9 mouse cellular contexts compared by ENCODE assay signal in the genomic region with DNA sequence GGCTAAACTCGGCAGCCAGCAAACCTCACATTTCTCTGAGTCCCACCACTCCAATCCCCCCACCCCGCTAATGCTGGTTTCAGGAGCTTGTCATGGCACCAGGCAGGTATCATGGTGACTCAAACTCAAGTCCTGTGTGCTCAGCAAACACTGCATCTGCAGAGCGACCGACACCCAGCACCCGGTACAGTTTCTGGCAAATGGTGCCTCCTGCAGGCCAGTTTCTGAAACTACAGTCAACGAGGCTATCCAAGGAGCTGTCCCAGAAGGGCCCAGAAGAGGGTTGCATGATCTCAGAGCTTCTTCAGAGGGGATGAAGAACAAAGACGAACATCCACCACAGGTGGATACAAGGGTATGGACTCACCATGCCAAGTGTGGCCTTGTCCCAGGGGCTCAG. TPM values are rescaled to one million over a fixed set of nuclear protein-coding genes. Genes with fewer than 3 reads are reported as not detected.
DNase-seq lines count a peak whose midpoint lies in the region; ATAC-seq and TF ChIP-seq lines count a peak whose summit lies in the region.
"Had no signal": no experiment of that assay in that cellular context is flagged by ENCODE, and none has a peak within 500 bp of the region (broad histone marks: within the 10 kb centered on the region; RNA-seq: fewer than 3 reads in every experiment).

No protein-coding gene starts in this region.

- WGBS in midbrain, embryonic 14.5 days, result 46% methylated on average over 7 of the region's 7 CpGs
- WGBS in midbrain, embryonic 16.5 days, result 52% methylated on average over 7 of the region's 7 CpGs
- WGBS in midbrain, embryonic 13.5 days, result 45% methylated on average over 7 of the region's 7 CpGs

- no peak for ATAC-seq in midbrain, embryonic 14.5 days (ENCODE audit: low FRiP score, low TSS enrichment)
- ATAC-seq in midbrain, embryonic 16.5 days, result no peak
- ATAC-seq in midbrain, embryonic 13.5 days, result no peak

- intact Hi-C loops in gastrocnemius, postnatal 36 days (cut with DNase I), result no loop called here

- H3K27ac ChIP-seq in midbrain, embryonic 14.5 days (replicated peaks; ENCODE audit: low read depth, low read length), result no peak overlapping the region
- no peak overlapping the region for H3K27ac ChIP-seq in midbrain, embryonic 16.5 days (ENCODE audit: low read length)
- H3K27ac ChIP-seq in MEL (ENCODE audit: control insufficient read depth, low read depth, low read length), result no peak overlapping the region
- no peak overlapping the region for H3K27ac ChIP-seq in midbrain, embryonic 13.5 days
- H3K27ac ChIP-seq: midbrain, embryonic 12.5 days had no signal

- no peak overlapping the region for H3K4me2 ChIP-seq in midbrain, embryonic 14.5 days (ENCODE audit: low read length)
- H3K4me2 ChIP-seq in midbrain, embryonic 16.5 days (ENCODE audit: low read length), result no peak overlapping the region
- no peak overlapping the region for H3K4me2 ChIP-seq in midbrain, embryonic 13.5 days (replicated peaks)
- H3K4me2 ChIP-seq: midbrain, embryonic 12.5 days had no signal

- no peaks in the 10 kb centered on the region for H3K9me3 ChIP-seq in midbrain, embryonic 14.5 days (ENCODE audit: control insufficient read depth, low read length)
- H3K9me3 ChIP-seq in midbrain, embryonic 16.5 days (replicated peaks; ENCODE audit: control insufficient read depth, low read length, poor library complexity, severe bottlenecking), result no peaks in the 10 kb centered on the region
- H3K9me3 ChIP-seq in MEL (replicated peaks; ENCODE audit: insufficient read depth, low read length), result no peaks in the 10 kb centered on the region
- H3K9me3 ChIP-seq in midbrain, embryonic 13.5 days, result no peaks in the 10 kb centered on the region
- H3K9me3 ChIP-seq: midbrain, embryonic 12.5 days had no signal

- TF ChIP-seq EP300 in MEL (IDR thresholded peaks at IDR 0.05; ENCODE audit: low read depth in 1 of 2, low read length in 2 of 2), result no peak

- peak; percentile 53 to 64 (median 63) for TF ChIP-seq CTCF in MEL (IDR thresholded peaks at IDR 0.05 in 2 of 3, conservative IDR thresholded peaks at IDR 0.05 in 1 of 3; ENCODE audit: control insufficient read depth in 1 of 3, insufficient read depth in 1 of 3, low read depth in 2 of 3, low read length in 3 of 3, poor library complexity in 1 of 3, severe bottlenecking in 1 of 3)

- H3K4me1 ChIP-seq in midbrain, embryonic 14.5 days (ENCODE audit: control insufficient read depth, insufficient read depth, low read length), result no peaks in the 10 kb centered on the region
- H3K4me1 ChIP-seq in midbrain, embryonic 16.5 days (ENCODE audit: control insufficient read depth, insufficient read depth, low read length), result no peaks in the 10 kb centered on the region
- H3K4me1 ChIP-seq in MEL (ENCODE audit: control insufficient read depth in 1 of 2, insufficient read depth in 2 of 2, low read length in 2 of 2), result no peaks in the 10 kb centered on the region
- H3K4me1 ChIP-seq in midbrain, embryonic 13.5 days (replicated peaks), result no peaks in the 10 kb centered on the region
- H3K4me1 ChIP-seq: midbrain, embryonic 12.5 days had no signal

- H3K9ac ChIP-seq in midbrain, embryonic 14.5 days (replicated peaks; ENCODE audit: low read length), result no peak overlapping the region
- H3K9ac ChIP-seq in midbrain, embryonic 16.5 days (ENCODE audit: low read depth, low read length), result no peak overlapping the region
- no peak overlapping the region for H3K9ac ChIP-seq in MEL (ENCODE audit: control insufficient read depth, low read depth, low read length, poor library complexity, severe bottlenecking)
- no peak overlapping the region for H3K9ac ChIP-seq in midbrain, embryonic 13.5 days (replicated peaks)
- H3K9ac ChIP-seq: midbrain, embryonic 12.5 days had no signal

- TF ChIP-seq RAD21 in MEL (IDR thresholded peaks at IDR 0.05; ENCODE audit: low read depth, low read length), result peak; percentile 38

- H3K36me3 ChIP-seq in midbrain, embryonic 14.5 days (ENCODE audit: control insufficient read depth, insufficient read depth, low read length), result 0 out of 2 replicates have a peak, but pooled peaks cover 5% of the 10 kb centered on the region
- H3K36me3 ChIP-seq in midbrain, embryonic 16.5 days (ENCODE audit: control insufficient read depth, insufficient read depth, low read length), result 0 out of 2 replicates have a peak, but pooled peaks cover 4% of the 10 kb centered on the region
- peaks cover 0 to 3% of the 10 kb centered on the region in 2 experiments; a peak in 1 of 4 replicates for H3K36me3 ChIP-seq in MEL (ENCODE audit: control insufficient read depth in 1 of 2, insufficient read depth in 2 of 2, low read length in 2 of 2)
- H3K36me3 ChIP-seq in midbrain, embryonic 13.5 days, result peaks cover 42% of the 10 kb centered on the region

- no peak overlapping the region for H3K4me3 ChIP-seq in midbrain, embryonic 14.5 days (replicated peaks; ENCODE audit: low read depth, low read length)
- H3K4me3 ChIP-seq in midbrain, embryonic 16.5 days (ENCODE audit: low read depth, low read length), result no peak overlapping the region
- no peak overlapping the region for H3K4me3 ChIP-seq in MEL (ENCODE audit: control insufficient read depth in 1 of 2, insufficient read depth in 1 of 2, low read depth in 2 of 2, low read length in 2 of 2)
- no peak overlapping the region for H3K4me3 ChIP-seq in midbrain, embryonic 13.5 days (replicated peaks)
- H3K4me3 ChIP-seq: midbrain, embryonic 12.5 days had no signal

- no peaks in the 10 kb centered on the region for H3K27me3 ChIP-seq in midbrain, embryonic 14.5 days (ENCODE audit: control insufficient read depth, insufficient read depth, low read length)
- H3K27me3 ChIP-seq in midbrain, embryonic 16.5 days (ENCODE audit: control insufficient read depth, insufficient read depth, low read depth, low read length), result no peaks in the 10 kb centered on the region
- H3K27me3 ChIP-seq in MEL (ENCODE audit: control insufficient read depth in 1 of 2, insufficient read depth in 2 of 2, low read length in 2 of 2), result no peaks in the 10 kb centered on the region
- no peaks in the 10 kb centered on the region for H3K27me3 ChIP-seq in midbrain, embryonic 13.5 days
- H3K27me3 ChIP-seq: midbrain, embryonic 12.5 days had no signal

- DNase-seq in gastrocnemius, postnatal 10 days, result peak; percentile 45
- DNase-seq in gastrocnemius, postnatal 36 days, result no peak
- DNase-seq in midbrain, embryonic 14.5 days, result peak; percentile 31
- peak; percentile 46 for DNase-seq in MEL (ENCODE audit: low read depth, low spot score)
- DNase-seq in induced T-regulatory cell, adult 2 months (ENCODE audit: low read depth), result peak; percentile 63
- peak; percentile 61 to 76 for DNase-seq in spleen, postnatal 4 days (ENCODE audit: low spot score in 2 of 2)

- no peaks in the 10 kb centered on the region for H3K79me2 ChIP-seq in MEL (ENCODE audit: control insufficient read depth, insufficient read depth, low read length, poor library complexity)

- no peak for TF ChIP-seq POLR2A in MEL (IDR thresholded peaks at IDR 0.05; ENCODE audit: control insufficient read depth in 1 of 2, insufficient read depth in 1 of 2, low read depth in 1 of 2, low read length in 2 of 2, poor library complexity in 1 of 2)

TF ChIP-seq in MEL, 35 proteins besides CTCF, POLR2A, EP300 and RAD21:
- TF ChIP-seq ZNF384 (IDR thresholded peaks at IDR 0.05; ENCODE audit: low read depth, low read length), result no peak
- no peak for TF ChIP-seq JUND (IDR thresholded peaks at IDR 0.05; ENCODE audit: low read depth, low read length)
- no peak for TF ChIP-seq GATA1 (IDR thresholded peaks at IDR 0.05; ENCODE audit: low read depth, low read length)
- no peak for TF ChIP-seq MEF2A (IDR thresholded peaks at IDR 0.05; ENCODE audit: extremely low read depth, insufficient replicate concordance, low read depth, low read length, poor library complexity, severe bottlenecking)
- TF ChIP-seq POLR2AphosphoS2 (IDR thresholded peaks at IDR 0.05; ENCODE audit: low read length), result no peak
- no peak for TF ChIP-seq TCF12 (IDR thresholded peaks at IDR 0.05; ENCODE audit: low read depth, low read length)
- TF ChIP-seq POLR2AphosphoS5 (IDR thresholded peaks at IDR 0.05; ENCODE audit: borderline replicate concordance, low read depth, low read length), result no peak
- TF ChIP-seq SMC3 (IDR thresholded peaks at IDR 0.05; ENCODE audit: low read depth, low read length), result peak; percentile 50

RNA-seq across cellular contexts. Expression of a gene that starts 4.6 kb away (rescaled TPM):
- 10 to 100 TPM; 10.3 to 11.5 TPM for total RNA-seq in gastrocnemius, postnatal 10 days (2021)
- total RNA-seq in gastrocnemius, postnatal 36 days (2021), result 1 to 10 TPM; 3.5 to 3.9 TPM
- 23.9 and 30.8 TPM in 2 replicates for polyA plus RNA-seq in midbrain, embryonic 14.5 days (2014; fragmentation: Nextera tagmentation; extraction: Ambion mirVana)
- polyA plus RNA-seq in midbrain, embryonic 16.5 days (2015; fragmentation: Nextera tagmentation; extraction: Ambion mirVana), result 24.8 and 24.9 TPM in 2 replicates
- total RNA-seq in MEL (2012; rRNA removed), result not detected in 2 replicates
- under 1 TPM in 1 of 2 experiments, not detected in 1; 0.07 TPM for polyA plus RNA-seq in MEL (2012; ENCODE audit: insufficient read depth in 1 of 2, insufficient read length in 2 of 2, low read depth in 1 of 2, low replicate concordance in 2 of 2, missing spikeins in 1 of 2)
- 20.3 and 25.6 TPM in 2 replicates for polyA plus RNA-seq in midbrain, embryonic 13.5 days (2015; fragmentation: Nextera tagmentation; extraction: Ambion mirVana)

RNA-seq across cellular contexts. Expression of a gene that starts 52.2 kb away (rescaled TPM):
- total RNA-seq in gastrocnemius, postnatal 10 days (2021), result 10 to 100 TPM; 26.9 to 28.2 TPM
- 10 to 100 TPM; 20.9 to 21.4 TPM for total RNA-seq in gastrocnemius, postnatal 36 days (2021)
- 60.8 and 67.1 TPM in 2 replicates for polyA plus RNA-seq in midbrain, embryonic 14.5 days (2014; fragmentation: Nextera tagmentation; extraction: Ambion mirVana)
- 59.4 and 73.5 TPM in 2 replicates for polyA plus RNA-seq in midbrain, embryonic 16.5 days (2015; fragmentation: Nextera tagmentation; extraction: Ambion mirVana)
- total RNA-seq in MEL (2012; rRNA removed), result 55.1 and 55.6 TPM in 2 replicates
- polyA plus RNA-seq in MEL (2012; ENCODE audit: insufficient read depth in 1 of 2, insufficient read length in 2 of 2, low read depth in 1 of 2, low replicate concordance in 2 of 2, missing spikeins in 1 of 2), result 10 to 100 TPM in 1 of 2 experiments, not detected in 1; 84.1 TPM
- polyA plus RNA-seq in midbrain, embryonic 13.5 days (2015; fragmentation: Nextera tagmentation; extraction: Ambion mirVana), result 68.4 and 70.2 TPM in 2 replicates

Comparison
In these comparisons a context has a peak if more than half of its experiments do, and no peak if none do; other contexts are left out.
1. DNase-seq: peak in gastrocnemius, postnatal 10 days (single experiment), midbrain, embryonic 14.5 days (single experiment), MEL (single experiment), induced T-regulatory cell, adult 2 months (single experiment) and spleen, postnatal 4 days (2 of 2); none in gastrocnemius, postnatal 36 days (0 of 2).
2. RNA of a gene that starts 4.6 kb away (polyA plus RNA-seq): 20.3 to 25.6 TPM in midbrain, embryonic 13.5 days, 24.8 to 24.9 TPM in midbrain, embryonic 16.5 days and 23.9 to 30.8 TPM in midbrain, embryonic 14.5 days; 0.07 TPM in MEL; every median in the first group is over 10 times any median in the second.